Mouse (Mus musculus): ENCODE results near the gene Oaz3.

Gene Oaz3

DNA sequence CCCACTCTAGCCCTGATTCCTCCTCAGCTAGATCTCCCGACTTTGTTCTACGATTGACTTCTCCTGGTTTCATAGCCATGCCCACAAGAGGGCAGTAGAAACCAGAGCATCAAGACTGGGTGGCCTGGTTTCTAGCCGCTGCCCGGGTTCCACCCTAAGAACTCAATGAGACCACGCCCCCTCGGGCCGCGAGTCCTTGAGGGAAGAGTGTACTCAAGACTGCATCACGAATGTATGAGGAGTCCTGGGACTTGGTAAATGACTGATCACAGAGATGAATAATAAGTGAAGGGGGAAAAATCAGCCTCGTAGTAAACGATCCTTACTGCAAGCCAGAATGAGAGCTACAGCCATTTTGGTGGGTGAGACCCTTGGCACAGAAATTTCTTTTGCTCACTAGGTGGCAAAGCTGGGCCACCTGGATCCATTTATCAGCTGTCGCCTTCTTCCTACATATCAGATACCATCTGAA is 12.8 kb upstream of the Oaz3 start:
- DNase-seq (ENCODE audit: low read depth): peak; percentile 98

DNA sequence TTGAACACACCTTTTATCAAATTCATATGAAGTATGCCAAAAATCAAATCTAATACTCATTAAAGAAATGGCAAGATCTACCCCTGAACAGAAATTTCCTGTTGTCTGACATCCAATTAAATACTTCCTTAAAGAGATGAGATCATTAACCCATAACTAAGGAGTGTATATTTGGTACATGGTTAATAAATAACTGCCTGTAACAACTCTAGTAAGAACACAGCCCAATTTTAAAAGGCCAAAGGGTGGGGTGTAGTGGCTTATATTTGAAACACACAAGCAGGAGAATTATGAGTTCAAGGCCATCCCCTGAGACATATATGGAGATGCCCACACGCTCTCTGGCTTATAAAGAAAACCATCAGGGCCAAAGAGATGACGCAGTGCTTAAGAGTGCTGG is 5.7 kb upstream of the Oaz3 start:
- DNase-seq (ENCODE audit: low read depth): no peak

DNA sequence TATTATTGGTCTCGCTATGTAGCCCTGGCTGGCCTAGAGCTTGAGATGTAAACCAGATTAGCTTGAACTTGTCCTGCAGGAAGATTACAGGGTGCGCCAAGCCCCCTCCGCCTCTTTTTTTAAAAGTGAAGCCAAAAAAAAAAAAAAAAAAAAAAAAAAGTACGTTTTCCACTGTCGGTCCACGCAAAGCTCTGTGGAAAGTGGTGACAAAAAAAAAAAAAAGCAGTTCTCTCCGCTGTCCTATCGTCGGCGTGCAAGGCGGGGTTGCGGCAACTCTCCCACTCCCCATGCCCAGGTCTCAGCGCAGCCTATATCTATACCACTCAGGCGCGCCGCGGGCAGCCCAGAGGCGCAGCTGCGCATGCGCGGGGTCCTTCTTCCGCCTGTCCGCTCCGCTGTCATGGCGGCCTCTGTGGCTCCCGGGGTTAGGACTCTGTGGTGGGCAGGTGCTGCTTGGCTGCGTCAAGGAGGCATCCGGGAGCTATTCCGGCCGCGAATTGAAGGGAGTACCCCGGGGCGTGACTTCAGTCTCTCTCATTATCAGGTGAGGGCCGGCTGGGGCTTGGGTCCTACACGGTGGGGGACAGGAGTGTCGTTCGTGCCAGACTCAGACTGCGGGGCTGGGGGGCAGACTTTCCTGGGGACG is 641 bp downstream of the Oaz3 start, which contains the start of gene Mrpl9:
Gene Mrpl9, plus strand, starts transcription at position 368 of the 646 bp plus-strand sequence.
- DNase-seq (ENCODE audit: low read depth): peak; percentile 97

DNA sequence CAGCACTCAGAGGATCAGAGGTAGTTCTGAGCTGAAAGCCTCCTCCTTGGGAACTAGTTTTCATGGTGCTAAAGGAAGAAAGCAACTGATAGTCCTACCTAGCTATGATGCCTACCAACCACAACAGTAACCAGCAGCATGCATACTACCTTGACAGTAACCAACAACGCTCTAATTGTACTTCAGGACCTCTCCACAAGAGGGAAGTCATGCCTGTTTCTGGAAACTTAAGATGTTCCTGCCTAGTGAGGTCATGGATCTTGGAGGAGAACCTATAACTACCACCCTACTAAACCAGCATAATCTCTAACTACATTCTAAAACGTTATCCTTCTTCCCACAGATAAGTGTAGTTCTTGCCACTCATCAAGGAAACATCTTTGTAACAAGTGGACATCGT is 2.5 kb downstream of the Oaz3 start:
- DNase-seq (ENCODE audit: low read depth): peak; percentile 62

DNA sequence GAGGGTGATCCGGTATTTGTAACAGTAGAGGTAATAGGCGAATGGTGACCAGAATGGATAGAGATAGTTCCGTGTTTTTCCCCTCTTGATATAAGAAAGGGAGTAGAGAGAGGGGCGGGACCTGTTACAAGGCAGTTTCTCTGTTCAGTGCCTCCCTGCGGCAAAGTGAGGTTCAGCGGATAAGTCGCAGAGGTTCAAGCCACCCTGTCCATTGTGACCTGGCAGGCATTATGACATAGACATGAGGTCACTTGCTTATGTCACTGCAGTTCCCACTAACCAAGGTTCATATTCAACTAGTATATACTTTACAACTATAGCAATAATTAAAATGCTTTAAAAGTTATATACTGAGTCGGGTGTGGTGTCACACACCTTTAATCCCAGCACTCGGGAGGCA is 7.3 kb downstream of the Oaz3 start:
- no peak for DNase-seq (ENCODE audit: low read depth)

DNA sequence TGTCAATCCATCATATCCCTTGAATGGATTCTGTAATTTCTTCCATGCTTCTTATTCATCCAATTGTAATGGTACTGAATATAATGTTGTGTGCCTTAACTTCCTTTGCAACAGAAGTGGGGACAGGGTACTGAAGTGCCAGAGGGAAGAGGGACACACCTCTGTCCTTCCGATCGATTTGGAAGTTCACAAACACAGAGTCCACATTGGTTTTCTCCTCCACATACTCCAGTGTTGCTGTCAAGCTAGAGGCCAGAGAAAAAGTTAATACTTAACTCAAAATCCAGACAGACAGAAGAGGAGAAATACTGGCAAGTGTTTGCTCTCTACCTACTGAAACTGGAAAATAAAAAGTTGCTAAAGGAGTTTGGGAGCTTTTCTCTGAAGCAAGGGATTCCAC is 9.4 kb downstream of the Oaz3 start:
- no peak for DNase-seq (ENCODE audit: low read depth)

DNA sequence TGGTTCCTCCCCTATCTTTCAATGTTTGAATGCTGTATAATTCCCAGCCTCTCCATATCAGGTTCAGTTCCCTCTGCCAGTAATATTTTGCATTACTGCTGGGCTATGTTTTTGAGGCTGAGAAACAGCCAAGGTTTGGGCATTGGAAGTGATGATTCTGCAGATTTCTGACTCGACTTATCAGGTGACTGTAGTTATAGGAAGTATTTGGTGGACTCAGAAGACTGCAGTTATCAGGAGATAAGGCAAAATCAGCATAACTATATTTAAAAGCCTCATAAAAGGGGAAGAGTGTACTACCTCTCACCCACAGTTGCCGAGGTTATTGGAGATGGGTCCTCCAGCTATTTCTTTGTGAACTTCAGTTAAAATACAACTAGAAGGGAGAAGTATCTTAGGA is 12.7 kb downstream of the Oaz3 start:
- DNase-seq (ENCODE audit: low read depth): no peak

DNA sequence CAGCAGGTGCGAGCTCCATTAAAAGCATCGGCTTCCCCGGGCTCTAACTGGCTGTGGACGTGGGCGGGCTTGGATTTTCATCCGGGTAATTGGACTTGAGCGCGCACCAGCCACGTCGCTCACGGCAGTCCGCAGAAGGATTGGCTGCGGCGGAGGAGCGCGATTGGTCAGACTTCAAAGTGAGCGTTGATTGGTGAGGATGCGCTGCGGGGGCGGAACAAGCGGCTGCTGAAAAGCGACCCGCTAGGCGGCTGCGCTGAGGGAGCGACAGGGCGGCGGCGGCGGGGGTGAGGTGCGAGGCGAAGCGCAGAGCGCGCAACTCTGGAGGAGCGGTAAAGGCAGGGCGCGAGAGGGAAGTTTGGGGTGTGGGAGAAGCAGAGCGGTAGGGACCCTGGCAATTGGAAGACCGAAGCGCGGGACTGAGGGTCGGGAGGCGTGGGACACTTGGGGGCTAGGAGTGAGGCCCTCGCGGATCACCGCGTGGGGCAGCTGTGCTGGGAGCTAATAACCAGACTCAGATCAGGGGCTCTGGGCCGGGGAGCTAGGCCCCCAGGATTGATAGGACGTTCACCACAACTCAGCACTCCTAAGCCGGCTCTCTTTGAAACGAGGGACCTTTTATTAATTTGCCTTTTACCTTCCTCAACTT is 30.6 kb downstream of the Oaz3 start, which contains the start of gene Tdrkh:
Gene Tdrkh, plus strand, starts transcription at position 243 of the 649 bp plus-strand sequence.
- peak; percentile 97 for DNase-seq (ENCODE audit: low read depth)

DNA sequence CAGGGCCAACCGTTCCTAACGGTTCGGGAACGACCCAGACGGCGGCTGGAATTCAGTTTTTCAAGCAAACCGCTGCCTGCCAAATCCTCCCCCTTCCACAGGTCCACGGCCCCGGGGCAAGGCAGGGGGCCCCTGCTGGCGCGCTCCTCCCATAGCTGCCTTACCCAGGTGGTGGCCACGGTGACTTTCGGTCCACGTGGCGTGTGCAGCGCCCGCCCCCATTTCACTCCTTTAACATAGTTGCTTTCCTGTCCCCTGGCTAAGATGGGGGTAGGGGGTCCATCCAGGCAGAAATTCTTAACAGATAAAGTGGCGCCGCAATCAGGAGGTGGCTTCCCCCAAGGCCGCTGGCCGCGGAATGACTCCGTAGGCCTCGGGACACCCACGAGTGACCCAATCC is 31.2 kb downstream of the Oaz3 start:
- no peak for DNase-seq (ENCODE audit: low read depth)

DNA sequence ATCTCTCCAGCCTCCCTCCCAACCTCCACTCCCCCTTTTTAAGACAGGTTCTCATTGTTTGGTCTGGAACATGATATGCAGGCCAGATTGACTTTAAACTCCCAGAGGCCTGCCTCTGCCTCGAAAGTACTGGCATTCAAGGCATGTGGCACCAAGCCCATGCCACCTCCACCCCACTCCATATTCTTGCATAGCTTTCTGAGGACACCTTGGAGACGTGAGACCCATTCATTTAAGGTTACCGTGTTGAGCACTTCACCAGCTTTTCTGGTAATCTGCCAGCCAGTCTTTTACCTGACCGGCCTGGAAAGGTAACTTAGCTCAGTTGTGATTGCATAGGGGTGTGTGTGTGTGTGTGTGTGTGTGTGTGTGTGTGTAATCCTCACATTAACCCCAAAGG is 38.2 kb downstream of the Oaz3 start:
- no peak for DNase-seq (ENCODE audit: low read depth)

DNA sequence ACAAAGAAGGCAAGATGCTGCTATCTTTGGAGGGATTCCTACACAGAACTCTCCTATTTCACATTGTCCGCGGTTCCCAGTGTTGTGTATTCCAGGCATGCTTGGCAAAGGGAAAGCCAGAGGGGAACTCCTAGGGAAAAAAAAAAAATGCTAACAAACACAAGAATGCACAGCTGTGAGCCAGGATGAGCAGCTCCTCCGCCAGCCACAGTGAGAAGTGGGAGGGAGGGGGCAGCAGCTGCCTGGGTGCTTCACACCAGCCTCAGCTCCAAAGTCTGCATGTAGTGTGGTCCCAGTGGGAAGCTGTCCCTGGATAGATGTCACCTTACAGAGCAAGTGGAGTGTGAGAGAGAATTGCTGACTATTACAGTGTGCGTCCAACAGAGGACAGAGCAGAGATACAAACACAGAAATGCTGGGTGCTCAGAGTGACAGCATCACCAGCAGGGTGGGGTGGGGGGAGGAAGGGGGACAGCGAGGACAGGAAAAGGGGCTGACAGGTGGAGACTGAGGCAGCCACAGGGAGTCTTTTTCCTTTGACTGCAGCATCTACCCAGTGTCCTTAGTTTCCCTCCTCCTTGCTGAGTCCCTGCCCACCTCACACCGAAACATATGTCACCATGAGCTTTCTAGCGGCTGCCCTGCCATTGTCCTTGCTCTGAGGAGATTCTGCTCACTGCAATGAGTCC is 39.2 kb downstream of the Oaz3 start:
- DNase-seq (ENCODE audit: low read depth): peak; percentile 58

DNA sequence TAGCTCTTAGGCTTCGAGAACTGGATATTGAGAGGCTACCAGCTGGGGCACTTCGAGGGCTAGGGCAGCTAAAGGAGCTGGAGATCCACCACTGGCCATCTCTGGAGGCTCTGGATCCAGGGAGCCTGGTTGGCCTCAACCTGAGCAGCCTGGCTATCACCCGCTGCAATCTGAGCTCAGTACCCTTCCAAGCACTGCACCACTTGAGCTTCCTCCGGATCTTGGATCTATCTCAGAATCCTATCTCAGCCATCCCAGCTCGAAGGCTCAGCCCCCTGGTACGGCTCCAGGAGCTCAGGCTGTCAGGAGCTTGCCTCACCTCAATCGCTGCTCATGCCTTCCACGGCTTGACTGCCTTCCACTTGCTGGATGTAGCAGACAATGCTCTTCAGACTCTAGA is 41.3 kb downstream of the Oaz3 start:
- DNase-seq (ENCODE audit: low read depth): no peak

DNA sequence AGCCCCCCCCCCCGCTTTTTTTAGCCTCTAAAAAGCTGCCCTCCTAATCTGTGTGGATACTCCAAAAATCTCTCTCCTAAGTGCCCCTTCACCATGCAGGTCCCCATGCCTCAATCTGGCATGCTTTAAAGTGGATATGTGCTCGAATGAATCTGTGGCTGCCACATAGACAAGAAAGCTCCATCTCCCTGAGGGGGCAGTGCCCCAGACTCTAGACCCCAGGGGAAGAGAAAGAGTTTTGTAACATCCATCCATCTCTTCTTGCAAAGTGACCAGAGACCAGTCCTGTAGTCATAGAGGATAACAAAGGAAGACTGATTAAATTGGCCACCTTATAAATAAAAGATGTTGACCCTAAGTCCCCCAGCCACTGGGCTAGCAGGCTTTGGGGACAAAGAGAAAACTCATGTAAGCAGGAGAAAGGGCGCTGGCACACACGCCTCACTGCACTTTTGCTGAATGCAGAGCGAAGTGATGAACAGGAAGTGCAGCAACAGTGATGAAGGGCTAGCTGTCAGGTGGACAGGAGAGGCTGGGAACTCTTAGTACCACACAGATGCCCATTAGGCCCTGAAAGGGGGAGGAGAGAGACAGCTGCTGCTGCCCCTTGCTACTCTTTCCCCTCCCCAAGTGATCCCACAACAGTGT is 43.9 kb downstream of the Oaz3 start:
- DNase-seq (ENCODE audit: low read depth): no peak

DNA sequence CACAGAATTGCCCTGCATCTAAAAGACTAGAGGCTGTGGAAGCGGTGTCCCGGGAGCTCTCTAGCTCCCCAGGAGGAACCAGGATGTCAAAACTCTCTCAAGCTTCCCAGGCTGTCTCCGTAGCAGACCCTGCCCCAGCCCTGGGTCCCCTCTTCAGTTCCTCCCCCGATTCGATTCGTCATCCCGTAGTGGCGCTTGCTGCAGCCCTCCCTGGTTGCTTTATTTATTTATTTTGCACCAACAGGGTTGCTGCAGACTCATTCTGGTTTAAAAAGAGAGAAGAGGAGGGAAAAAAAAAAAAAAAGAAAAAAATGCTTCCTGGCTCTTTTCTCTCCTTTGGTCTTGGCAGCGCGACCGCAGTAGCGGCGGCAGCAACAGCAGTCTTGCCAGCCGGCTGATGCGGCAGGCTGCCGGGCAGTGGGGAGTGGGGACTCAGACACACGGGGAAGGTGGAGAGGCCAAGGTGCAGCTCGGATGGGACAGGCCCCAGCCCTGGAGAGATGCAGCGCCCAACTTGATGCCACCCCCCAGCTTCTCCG is 44.7 kb downstream of the Oaz3 start:
- DNase-seq (ENCODE audit: low read depth): peak; percentile 35

DNA sequence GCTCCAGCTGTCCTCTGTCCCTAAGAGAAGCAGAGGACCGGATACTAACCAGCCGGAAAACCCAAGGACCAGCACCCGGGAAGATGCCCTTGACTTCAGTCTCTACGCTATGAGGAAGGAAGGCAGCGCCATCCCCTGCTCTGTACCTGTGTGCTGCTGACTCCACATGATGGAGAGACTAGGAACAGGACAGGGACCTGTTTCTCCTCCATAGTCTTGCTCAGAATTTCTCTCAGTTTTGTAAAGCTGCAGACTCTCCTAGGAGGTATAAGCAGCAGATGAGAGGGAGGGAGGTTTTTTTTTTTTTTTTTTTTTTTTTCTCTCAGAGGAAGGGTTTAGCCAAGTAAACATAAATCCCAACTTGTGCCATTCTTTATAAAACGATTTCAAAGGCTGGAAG is 45.5 kb downstream of the Oaz3 start, which contains the start of gene Lingo4:
Gene Lingo4, plus strand, starts transcription at position 301 of the 400 bp plus-strand sequence.
- no peak for DNase-seq (ENCODE audit: low read depth)

DNA sequence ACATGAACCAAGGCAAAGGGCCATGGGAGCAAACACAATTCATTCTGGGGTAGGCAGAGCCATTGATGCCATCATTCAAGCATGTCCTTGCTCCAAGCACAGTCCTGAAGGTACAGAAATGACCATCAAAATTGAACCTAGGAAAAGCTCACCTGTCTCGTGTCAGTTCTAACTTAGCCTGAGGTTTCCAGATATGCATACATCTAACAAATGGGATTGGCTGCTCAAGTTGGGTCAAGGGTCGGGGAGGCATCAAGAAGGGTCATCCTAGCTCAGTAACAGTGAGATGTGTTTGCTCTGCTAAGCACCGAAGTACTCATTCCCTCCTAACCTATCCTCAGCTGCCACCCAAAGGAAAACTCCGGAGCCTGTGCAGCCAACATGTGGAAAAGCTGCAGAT is 46.9 kb downstream of the Oaz3 start:
- DNase-seq (ENCODE audit: low read depth): no peak

DNA sequence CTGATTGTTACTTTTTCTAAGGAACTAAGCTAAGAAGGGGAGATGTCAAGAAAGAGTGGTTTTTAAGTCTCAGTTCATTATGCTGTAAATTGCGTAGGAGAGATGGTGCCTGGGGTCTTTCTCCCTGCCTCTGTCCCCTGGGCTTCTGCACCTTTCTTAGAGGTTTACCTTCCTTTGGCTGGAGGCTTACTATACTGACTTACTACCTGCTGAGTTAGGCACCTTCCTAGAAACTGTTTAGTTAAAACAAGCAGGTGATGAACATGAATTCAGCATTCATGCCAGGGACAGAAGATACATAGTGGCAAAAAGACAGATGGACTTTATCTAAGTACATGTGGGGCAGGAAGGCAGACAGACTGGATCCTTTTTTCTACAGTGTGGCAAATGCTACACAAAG is 47.4 kb downstream of the Oaz3 start:
- no peak for DNase-seq (ENCODE audit: low read depth)

DNA sequence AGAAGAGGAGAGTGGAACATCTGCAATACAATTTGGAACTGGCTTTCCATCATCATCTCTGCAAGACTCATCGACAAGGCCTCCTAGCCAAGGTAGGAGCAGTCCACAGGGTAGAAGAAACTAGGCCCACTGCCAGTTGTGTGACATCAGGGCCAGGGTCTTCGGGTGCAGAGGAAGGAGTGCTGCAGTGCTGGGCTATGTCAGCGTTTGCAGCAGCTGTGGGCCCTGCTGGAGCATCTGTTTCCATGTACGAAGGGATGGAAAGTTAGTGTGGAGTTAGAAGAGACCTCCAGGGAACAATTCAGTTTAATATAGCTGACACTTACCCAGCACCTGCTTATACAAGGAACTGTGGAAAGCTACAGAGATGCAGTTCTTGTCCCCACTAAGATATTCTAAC is 50.7 kb downstream of the Oaz3 start:
- DNase-seq (ENCODE audit: low read depth): no peak

DNA sequence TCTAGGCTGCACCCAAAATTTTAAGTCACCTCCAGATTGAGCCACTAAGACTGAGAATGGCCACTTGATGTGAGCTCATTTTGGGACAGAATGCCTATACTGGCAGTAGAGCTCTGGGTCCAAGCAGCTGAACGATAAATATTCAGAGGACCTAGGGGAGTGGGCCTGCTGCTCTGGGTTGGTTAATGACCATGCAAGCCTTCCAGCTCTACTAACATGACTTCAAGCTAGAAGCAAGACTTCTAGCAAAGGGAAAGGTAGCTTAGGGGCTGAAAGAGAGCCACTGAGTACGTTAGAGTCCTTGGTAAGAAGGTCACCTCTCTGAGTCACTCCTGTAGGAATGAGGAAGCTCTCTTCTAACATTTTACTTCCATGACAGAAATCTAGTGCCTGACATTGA is 51.6 kb downstream of the Oaz3 start:
- no peak for DNase-seq (ENCODE audit: low read depth)

DNA sequence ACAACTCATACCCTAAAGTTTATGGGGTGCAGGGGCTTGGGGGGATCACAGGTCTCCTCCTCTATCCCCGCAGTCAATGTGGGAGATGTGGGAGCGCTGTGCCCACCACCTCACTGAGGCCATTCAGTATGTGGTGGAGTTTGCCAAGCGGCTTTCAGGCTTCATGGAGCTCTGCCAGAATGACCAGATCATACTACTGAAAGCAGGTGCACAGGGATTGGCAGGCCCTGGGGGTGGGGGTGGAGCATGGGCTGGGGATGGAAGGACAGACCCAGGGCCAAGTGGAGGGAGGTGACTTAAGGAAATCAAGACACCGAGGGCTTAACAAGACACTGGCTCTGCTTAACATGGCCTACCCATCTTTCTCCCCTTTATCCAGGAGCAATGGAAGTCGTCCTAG is 52.7 kb downstream of the Oaz3 start:
- no peak for DNase-seq (ENCODE audit: low read depth)

DNA sequence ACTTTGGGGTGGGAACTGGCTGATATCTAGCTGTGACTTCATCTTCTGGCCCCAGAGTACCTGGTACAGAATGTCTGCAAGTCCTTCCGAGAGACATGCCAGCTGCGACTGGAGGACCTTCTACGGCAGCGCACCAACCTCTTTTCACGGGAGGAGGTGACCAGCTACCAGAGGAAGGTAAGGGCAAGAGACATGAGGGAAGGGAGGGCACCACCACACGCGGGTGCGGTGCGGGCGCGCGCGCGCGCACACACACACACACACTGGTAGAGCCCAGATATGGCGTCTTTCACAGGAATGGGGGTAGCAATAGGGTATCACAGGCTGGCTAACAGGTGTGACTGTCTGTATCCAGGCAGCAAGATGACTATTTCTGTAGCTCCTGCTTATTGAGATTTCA is 54.3 kb downstream of the Oaz3 start:
- no peak for DNase-seq (ENCODE audit: low read depth)

DNA sequence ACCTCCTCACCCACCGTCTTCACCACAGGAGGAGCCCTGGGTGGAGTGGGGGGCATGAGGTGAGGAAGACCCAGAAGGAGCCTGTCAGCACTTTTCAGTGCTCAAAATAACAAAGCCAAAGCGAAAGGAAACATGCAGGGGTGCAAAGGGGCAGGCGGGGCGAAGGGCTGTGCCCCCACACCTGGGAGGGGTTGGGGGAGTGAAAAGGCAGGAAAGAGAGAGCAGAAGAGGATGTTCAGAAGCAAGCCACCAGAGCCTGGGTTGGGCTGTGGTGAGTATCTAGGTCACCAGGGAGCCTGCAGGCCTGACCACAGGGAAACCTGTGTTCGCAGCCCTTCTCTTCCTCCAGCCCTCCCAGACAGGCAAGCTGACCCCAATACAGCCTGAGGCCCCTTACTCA is 55.7 kb downstream of the Oaz3 start:
- DNase-seq (ENCODE audit: low read depth): no peak
